Mouse (Mus musculus) urinary bladder, postnatal 4 days (tissue): ENCODE results near the gene Scd1.

Experiments used
- DNase-seq, 2 experiments: peaks; one replicate each; pipeline ENCODE4 v3.0.0; 2021 to 2022; ENCODE audit warnings: low spot score in 2 of 2

Gene Scd1

DNA sequence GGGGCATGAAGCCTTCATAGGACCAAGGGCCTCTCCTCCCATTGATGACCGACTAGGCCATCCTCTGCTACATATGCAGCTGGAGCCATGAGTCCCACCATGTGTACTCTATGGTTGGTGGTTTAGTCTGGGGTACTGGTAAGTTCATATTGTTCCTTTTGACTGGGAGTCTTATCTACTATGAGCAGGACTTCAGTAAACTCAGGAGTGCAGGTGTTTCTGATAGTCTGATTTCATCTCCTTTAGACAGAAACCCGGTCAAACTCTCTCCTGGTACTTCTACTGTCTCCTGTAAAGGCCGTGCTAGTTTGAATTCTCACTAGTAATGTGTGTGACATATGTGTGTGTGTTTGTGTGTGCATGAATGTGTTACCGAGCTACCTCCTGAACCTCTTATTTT is 41.9 kb downstream of the Scd1 start:
- no peak for DNase-seq

DNA sequence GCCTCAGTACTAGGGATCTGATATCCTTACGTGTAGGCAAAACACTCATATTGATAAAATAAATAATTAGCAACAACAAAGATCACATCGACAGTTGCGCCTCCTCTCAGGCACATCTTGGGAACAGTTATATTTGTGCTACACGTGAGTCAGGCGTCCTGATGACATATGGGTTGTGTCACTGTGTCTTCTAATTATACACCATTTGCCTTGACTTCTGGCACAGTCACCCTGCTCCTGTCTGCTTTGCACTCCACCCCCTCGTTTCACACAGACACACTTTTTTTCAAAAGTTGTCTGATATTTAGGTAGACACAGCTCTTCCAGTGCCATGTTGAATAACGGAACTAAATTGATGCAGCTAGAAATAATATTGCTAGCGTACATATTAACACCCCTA is 43.6 kb downstream of the Scd1 start:
- DNase-seq: no peak

GRCm38 (mm10) chr19:44363529-44363928 is 44.1 kb downstream of the Scd1 start:
- peak; percentile 47 to 71 for DNase-seq

- no peak for DNase-seq
Measured at GRCm38 (mm10) chr19:44358700-44359099, 49.0 kb downstream of the Scd1 start.

- DNase-seq: no peak
Measured at GRCm38 (mm10) chr19:44351756-44352155, 55.9 kb downstream of the Scd1 start.

DNA sequence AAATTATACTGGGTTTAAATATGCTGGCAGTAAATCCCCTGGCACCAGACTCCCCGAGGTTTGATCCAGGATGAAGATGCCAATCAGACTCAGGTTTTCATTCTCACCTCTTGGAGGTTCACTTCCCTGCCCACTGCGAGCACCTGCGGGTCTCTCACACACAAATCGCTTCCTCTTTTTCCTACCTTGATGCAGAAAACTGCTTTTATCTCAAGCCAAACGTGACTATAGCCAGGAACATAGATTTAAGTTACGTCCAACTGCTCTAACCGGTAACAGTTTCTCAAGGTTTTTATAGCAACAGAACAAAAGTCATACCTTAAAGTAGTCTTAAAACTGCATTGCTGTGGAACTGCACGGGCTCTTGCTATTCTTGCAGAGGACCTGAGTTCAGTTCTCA is 58.0 kb downstream of the Scd1 start:
- DNase-seq: no peak
